Mouse (Mus musculus) megakaryocyte, embryonic 14.5 days (primary cell): ENCODE measurements around the gene Il17ra. TPM values are rescaled to one million over a fixed set of nuclear protein-coding genes. Genes with fewer than 3 reads are reported as not detected.

Experiments used
- H3K27me3 ChIP-seq: replicated peaks from 2 replicates; pipeline ENCODE3; 2012; ENCODE audit warnings: inconsistent platforms
- H3K36me3 ChIP-seq: replicated peaks from 2 replicates; pipeline ENCODE3; 2012; ENCODE audit warnings: low read length, inconsistent platforms, mixed read lengths
- H3K4me1 ChIP-seq: 2 replicates; pipeline ENCODE4 v1.6.1; 2012; ENCODE audit warnings: inconsistent platforms
- H3K4me3 ChIP-seq: replicated peaks from 2 replicates; pipeline ENCODE3; 2012; ENCODE audit warnings: moderate library complexity, mild to moderate bottlenecking, inconsistent platforms
- H3K9me3 ChIP-seq: 2 replicates; pipeline ENCODE4 v1.6.1; 2012; ENCODE audit warnings: inconsistent platforms
- FLI1 ChIP-seq: IDR thresholded peaks from 2 replicates; pipeline ENCODE4 v1.6.1; 2012; ENCODE audit warnings: low read length, inconsistent platforms, mixed read lengths
- GATA1 ChIP-seq: IDR thresholded peaks from 3 replicates; pipeline ENCODE4 v1.6.1; 2012; ENCODE audit warnings: mixed read lengths, low read length, inconsistent platforms, borderline replicate concordance
- polyA plus RNA-seq: library from polyadenylated mRNA; stranded (reverse); fragments of >175 nt; gene quantifications from 2 replicates; pipeline ENCODE4 v1.2.3, GENCODE M21; 2012; ENCODE audit warnings: low replicate concordance; ENCODE audit not compliant: insufficient read depth

Il17ra gene
- polyA plus RNA-seq = 8.7 and 11.2 TPM in 2 replicates

DNA sequence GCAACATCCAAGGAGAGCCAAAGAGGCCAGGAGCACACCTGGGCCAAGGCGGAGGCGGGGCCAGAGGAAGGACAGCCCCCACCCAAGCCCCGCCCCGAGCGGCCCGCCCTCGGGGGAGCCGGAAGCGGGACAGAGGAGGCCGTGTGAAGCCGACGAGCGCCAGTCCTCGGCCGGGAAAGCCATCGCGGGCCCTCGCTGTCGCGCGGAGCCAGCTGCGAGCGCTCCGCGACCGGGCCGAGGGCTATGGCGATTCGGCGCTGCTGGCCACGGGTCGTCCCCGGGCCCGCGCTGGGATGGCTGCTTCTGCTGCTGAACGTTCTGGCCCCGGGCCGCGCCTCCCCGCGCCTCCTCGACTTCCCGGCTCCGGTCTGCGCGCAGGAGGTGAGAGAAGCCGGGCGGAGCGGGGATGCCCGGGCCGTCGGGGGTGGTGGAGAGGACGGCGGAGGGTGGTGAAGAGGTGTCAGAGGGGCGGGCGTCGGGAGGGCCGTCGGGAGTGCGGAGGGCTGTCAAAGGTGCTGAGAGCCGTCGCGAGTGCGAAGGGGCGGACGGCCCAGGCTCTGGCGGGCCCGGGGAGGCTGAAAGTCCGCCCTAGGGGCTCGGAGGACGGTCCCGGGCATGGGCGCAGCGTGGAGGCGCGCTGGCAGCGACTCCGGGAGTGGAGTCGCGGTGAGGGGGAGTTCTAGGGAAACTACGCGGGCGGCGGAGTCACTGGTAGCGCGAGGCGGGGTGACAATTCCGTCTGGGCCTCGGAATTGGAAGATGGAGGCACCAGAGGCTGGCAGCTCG lies at the start of gene Il17ra:
Gene Il17ra (plus strand): TSS at position 162 of the 786 bp plus-strand sequence.
- Histone ChIP-seq H3K27me3 (peaks cover 3% of the 10 kb centered on the region), H3K36me3 (peaks cover under 1% of the 10 kb centered on the region), H3K4me1 (peaks cover 56% of the 10 kb centered on the region), H3K4me3 (peak within 1 kb of the TSS; percentile 96), H3K9me3 (no peaks in the 10 kb centered on the region)
- TF ChIP-seq GATA1 (no peak), FLI1 (no peak)

- Histone ChIP-seq H3K36me3 (peaks cover 89% of the 10 kb centered on the region), H3K27me3 (no peaks in the 10 kb centered on the region), H3K9me3 (no peaks in the 10 kb centered on the region), H3K4me3 (no peak overlapping the region), H3K4me1 (peaks cover 4% of the 10 kb centered on the region; the same call in 1 of the 2 replicates)
- no peak for TF ChIP-seq GATA1
- TF ChIP-seq FLI1 = no peak
These were observed 24.9 kb upstream of the Il17ra start for GRCm38 (mm10) chr6:120438161-120438560.

DNA sequence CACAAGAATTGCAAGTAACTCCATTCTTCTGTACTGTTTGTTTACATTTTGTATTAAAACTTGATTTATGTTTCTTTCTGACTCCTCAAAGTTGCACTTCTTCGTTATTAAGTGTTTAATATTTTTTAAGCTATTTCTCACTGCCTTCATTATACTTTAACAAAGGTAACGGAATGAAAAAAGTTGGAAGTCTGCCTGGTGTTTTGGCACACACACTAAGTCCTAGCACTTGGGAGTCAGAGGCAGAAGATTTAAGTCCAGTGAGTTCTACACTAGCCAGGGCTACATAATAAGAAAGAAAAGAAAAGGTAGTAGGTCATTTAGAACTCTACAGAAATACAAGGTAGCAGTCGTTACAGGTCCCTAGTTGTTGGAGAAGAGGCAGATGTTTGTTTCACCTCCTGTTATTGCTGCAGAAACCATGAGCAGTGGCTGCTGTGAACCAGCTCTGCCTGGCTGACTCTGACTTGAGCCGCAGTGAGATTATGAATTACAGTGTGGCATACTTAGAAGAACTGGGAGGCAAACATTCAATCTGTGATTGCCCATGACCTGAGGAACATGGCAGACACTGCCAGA lies 20.8 kb upstream of the Il17ra start:
- peaks cover 83% of the 10 kb centered on the region for H3K36me3 ChIP-seq
- TF ChIP-seq GATA1 (no peak), FLI1 (no peak)
- no peaks in the 10 kb centered on the region for H3K9me3 ChIP-seq
- H3K4me3 ChIP-seq = no peak overlapping the region
- peaks cover 4% of the 10 kb centered on the region; the same call in 1 of the 2 replicates for H3K4me1 ChIP-seq
- no peaks in the 10 kb centered on the region for H3K27me3 ChIP-seq

DNA sequence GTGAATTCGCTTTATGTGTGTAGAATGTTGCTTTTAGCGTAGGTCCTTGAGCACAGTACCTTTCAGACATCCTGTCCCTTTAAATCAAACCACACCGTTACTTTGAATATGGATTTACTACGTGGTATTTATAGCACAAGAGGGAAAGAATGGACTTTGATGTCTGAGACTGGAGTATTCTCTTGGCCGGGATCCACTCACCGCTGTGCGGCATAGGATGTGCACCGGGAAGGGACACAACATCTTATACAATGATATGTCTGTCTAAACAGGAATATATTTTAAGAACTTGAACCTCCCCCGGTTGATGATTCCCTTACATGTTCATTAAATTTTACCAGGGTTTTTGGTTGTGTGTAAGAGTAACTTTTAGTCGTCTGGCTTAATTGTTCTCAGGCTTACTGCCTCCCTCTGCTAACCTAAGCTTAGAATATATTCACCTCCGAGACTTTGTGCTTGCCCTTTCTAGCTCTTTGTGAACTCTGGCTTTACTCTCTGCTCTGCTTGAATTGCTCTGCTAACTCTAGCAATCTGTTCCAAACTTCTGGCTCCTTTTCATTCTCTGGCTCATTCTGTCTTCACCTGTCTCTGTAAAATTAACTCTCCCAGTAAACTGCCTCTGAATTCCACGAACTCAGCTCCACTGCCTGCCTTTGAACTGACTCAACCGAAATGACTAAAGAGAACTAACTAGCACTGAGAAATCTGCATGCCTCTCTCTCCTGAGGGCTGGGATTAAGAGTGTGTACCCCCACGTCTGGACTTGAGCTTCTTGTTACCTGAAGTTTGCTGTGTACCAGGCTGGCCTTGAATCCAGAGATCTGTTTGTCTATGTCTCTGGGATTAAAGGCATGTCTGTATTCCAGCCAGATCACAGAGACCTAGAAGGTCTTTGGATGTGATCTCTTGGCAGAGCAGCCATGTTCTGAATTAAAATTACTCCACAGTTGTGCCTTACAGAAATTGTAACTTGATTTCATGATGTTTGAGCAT lies 19.4 kb upstream of the Il17ra start:
- H3K9me3 ChIP-seq = 0 out of 2 replicates have a peak, but pooled peaks cover 2% of the 10 kb centered on the region
- peaks cover 73% of the 10 kb centered on the region for H3K36me3 ChIP-seq
- no peak for TF ChIP-seq FLI1
- TF ChIP-seq GATA1 = no peak

GRCm38 (mm10) chr6:120450208-120450607 lies 12.8 kb upstream of the Il17ra start:
- Histone ChIP-seq H3K4me3 (no peak overlapping the region), H3K27me3 (no peaks in the 10 kb centered on the region), H3K36me3 (peaks cover 10% of the 10 kb centered on the region), H3K9me3 (peaks cover 10% of the 10 kb centered on the region), H3K4me1 (peaks cover 36% of the 10 kb centered on the region)
- TF ChIP-seq GATA1 (no peak), FLI1 (no peak)

More for the DNA sequence above, 19.4 kb upstream of the Il17ra start:
- peaks cover 4% of the 10 kb centered on the region; the same call in 1 of the 2 replicates for H3K4me1 ChIP-seq
- no peak overlapping the region for H3K4me3 ChIP-seq
- H3K27me3 ChIP-seq = no peaks in the 10 kb centered on the region

DNA sequence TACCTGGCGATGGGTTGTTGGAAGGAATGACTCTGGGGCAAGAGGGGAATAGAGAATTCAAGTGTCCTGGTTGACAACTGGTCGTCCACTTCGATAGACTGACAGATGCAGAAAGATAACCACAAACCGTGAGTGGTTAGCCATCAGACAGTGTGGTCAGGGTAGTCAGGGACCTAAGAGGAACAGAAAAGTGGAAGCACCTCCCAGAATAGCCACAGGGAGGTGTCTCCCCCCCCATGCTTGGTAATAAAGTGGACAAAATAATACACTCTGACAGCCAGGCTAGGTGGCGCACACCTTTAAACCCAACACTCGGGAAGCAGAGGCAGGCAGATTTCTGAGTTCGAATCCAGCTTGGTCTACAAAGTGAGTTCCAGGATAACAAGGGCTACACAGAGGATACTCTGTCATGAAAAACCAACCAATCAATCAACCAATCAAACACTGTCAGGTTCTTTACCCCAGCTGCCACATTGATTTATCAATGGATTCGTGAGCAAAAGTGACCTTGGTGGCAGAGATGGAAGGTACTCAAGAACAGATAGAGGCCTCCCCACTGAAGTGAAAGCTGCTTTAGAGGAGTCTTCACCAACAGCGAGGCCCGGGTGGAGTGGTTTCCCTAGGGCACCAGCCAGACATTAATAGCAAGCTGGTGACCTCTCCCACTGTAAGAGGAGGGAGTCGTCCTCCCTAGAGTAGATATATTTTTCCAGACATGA lies 10.5 kb upstream of the Il17ra start:
- peaks cover 4% of the 10 kb centered on the region for H3K36me3 ChIP-seq
- peaks cover 43% of the 10 kb centered on the region for H3K4me1 ChIP-seq
- peaks cover 10% of the 10 kb centered on the region for H3K9me3 ChIP-seq
- H3K4me3 ChIP-seq = peak overlapping the region; percentile 75
- H3K27me3 ChIP-seq = no peaks in the 10 kb centered on the region
- TF ChIP-seq FLI1 (no peak), GATA1 (no peak)

- no peak for TF ChIP-seq FLI1
- no peak for TF ChIP-seq GATA1
- peaks cover 10% of the 10 kb centered on the region for H3K9me3 ChIP-seq
- peaks cover 43% of the 10 kb centered on the region for H3K4me1 ChIP-seq
- H3K36me3 ChIP-seq = peaks cover 4% of the 10 kb centered on the region
- H3K4me3 ChIP-seq = peak overlapping the region; percentile 75
- H3K27me3 ChIP-seq = no peaks in the 10 kb centered on the region
These were observed 10.0 kb upstream of the Il17ra start for GRCm38 (mm10) chr6:120453103-120453445.

GRCm38 (mm10) chr6:120453556-120453955 lies 9.5 kb upstream of the Il17ra start:
- Histone ChIP-seq H3K27me3 (no peaks in the 10 kb centered on the region), H3K4me3 (no peak overlapping the region), H3K9me3 (peaks cover 8% of the 10 kb centered on the region), H3K36me3 (no peaks in the 10 kb centered on the region), H3K4me1 (peaks cover 43% of the 10 kb centered on the region)
- TF ChIP-seq FLI1 (no peak), GATA1 (no peak)

- no peak for TF ChIP-seq FLI1
- no peak for TF ChIP-seq GATA1
- peak overlapping the region; percentile 84 for H3K4me3 ChIP-seq
- no peaks in the 10 kb centered on the region for H3K27me3 ChIP-seq
- peaks cover 8% of the 10 kb centered on the region for H3K9me3 ChIP-seq
- peaks cover 43% of the 10 kb centered on the region for H3K4me1 ChIP-seq
- H3K36me3 ChIP-seq = no peaks in the 10 kb centered on the region
These were observed 8.4 kb upstream of the Il17ra start for GRCm38 (mm10) chr6:120454627-120455077.
